Mouse (Mus musculus): ENCODE results near the gene Olfr18. TPM values are rescaled to one million over a fixed set of nuclear protein-coding genes. Genes with fewer than 3 reads are reported as not detected.
"Not testable (repeated sequence)": the region's sequence is repeated elsewhere in the genome, so short reads cannot be mapped to it uniquely, and the experiment has no call there.

The Olfr18 gene
- total RNA-seq (2021): under 1 TPM in 1 of 2 experiments, not detected in 1; 0.10 TPM

DNA sequence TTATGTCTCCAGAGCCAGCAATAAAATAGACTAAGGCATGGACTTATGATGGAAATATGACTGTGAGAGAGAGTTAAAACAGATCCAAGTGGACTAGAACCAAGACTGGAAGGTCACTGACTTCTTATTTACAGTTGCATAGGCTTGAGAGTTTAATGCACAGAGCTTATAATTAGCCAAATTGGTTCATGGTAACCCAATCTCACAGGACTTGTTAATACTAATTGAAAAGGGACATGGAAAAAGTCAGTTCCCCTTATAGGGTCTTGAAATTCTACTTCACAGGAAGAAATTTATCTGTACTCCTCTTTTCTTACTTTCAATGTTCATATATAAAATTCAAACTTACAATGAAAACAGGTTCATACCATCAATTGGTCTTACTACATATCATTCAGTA is at the start of gene Olfr18:
Gene Olfr18 (minus strand): TSS at position 101 of the 400 bp plus-strand sequence.
- no peak for DNase-seq
- intact Hi-C loops (cut with DNase I): no loop called here

- intact Hi-C loops (cut with DNase I): loop anchor here (5.0 kb wide), 1 partner anchor 72 kb away; no protein-coding TSS in a partner anchor
- DNase-seq: no peak
Observed at GRCm38 (mm10) chr9:20385343-20385703, 49.4 kb upstream of the Olfr18 start.

DNA sequence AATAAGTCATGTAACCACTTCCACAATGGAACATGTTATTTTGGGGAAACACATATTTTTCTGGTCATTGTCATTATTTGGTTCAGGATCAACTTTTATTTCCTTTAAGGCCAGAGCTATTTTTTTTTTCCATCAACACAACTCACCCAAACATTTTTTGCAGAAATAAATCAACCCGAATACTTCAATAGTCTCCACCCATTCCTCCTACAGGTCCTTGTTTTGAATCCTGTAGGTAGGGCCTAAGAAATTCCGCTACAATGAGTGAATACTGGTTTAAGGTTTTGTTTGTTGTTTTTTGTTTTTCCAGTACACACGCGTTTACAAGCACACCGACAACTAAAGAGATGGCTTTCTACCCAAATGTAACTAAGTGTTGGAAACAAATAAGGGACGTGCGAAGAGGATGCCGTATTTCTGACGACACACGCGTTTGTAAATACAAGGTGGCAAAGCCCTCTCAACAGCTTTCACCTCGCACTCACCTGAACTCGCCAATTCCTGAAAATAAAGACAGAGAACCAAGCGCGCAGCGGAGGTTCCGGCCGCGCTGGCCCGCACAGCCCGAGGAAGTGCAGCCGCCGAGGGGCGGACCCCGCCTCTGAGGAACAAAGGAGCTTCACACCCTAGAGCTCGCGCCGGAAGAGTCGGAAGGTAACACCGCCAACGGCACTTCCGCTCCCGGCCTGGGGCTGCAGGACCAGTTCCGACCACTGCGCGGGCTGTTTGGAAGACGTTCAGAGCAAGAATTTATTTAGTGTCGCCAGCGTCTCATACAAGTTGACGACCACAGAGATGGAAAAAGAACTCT is 48.8 kb upstream of the Olfr18 start, which contains the start of gene Zfp560:
Gene Zfp560 (minus strand): TSS at position 646 of the 811 bp plus-strand sequence.
- intact Hi-C loops (cut with DNase I): loop anchor here (5.0 kb wide), 1 partner anchor 73 kb away; no protein-coding TSS in a partner anchor
- peak; percentile 94 to 96 for DNase-seq

DNA sequence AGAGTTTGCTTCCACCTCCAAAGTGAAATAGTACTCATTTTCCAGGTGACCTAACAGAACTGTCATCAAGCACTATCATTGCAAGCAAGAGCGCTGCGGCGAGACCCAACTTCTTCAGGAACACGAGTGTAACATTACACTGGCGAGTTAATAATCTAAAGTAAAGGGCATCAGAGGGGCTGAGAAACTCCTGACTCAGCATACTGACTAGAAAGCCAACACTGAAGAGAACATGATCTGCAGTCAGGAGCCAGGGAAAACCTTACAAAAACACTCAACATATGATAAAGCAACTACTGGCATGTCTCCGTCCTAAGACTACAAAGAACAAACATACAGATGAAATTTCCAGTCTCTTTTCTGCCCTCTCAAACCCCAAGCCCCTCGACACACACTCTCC is 47.8 kb upstream of the Olfr18 start:
- DNase-seq: no peak
- intact Hi-C loops (cut with DNase I): no loop called here

GRCm38 (mm10) chr9:20374712-20375111 is 38.8 kb upstream of the Olfr18 start:
- no peak for DNase-seq
- intact Hi-C loops (cut with DNase I): no loop called here

GRCm38 (mm10) chr9:20367311-20367710 is 31.4 kb upstream of the Olfr18 start:
- DNase-seq: peak in 1 of 2 experiments; percentile 5
- intact Hi-C loops (cut with DNase I): no loop called here

GRCm38 (mm10) chr9:20348501-20348900 is 12.6 kb upstream of the Olfr18 start:
- intact Hi-C loops (cut with DNase I): no loop called here
- DNase-seq: no peak

DNA sequence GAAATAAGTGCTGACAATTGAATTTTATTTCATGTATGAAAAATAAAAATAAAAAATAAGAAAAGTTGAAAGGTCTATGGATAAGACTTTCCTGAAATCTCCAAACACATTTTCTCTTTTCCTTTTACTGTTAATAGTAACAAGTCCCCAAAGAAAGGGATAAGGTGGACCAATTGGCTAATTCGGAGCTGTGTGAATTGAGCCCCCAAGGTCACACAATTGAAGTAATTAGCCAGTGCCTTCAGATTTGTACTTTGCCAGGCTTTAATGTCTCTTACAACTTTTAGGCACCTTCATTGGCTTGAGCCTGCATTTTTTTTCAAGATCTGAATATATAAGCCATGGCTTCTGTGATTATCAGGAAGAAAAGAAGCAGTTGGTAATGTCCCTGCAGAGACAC is 37.7 kb downstream of the Olfr18 start, which contains the start of gene Olfr873:
Gene Olfr873 (plus strand): TSS at position 301 of the 400 bp plus-strand sequence.
- intact Hi-C loops (cut with DNase I): no loop called here
- no peak for DNase-seq

GRCm38 (mm10) chr9:20295562-20295961 is 40.3 kb downstream of the Olfr18 start:
- DNase-seq; intact Hi-C loops (cut with DNase I): not testable (repeated sequence)

DNA sequence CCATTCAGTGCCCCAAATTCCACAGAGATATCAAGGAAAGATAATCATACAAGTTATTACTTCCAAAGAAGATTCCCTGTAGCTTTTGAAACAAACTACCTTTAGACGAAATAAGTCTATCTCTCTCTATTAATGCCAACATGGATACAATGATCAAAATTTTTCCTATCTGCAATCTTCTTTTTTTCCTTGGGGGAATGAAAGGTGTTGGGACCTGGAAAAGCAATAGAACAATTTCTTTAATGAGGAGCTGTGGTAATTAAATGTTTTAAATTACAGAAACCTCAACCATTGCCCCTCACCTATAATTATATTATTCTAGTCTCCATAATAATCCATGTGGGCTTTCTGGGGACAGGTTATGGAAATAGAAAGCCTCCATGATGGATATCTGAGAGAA is 53.8 kb downstream of the Olfr18 start, which contains the start of gene Olfr39:
Gene Olfr39 (plus strand): TSS at position 301 of the 400 bp plus-strand sequence.
- intact Hi-C loops (cut with DNase I): no loop called here
- DNase-seq: no peak

Other genes starting within 250 kb of the Olfr18 start
- not detected for gene Olfr868, start 237.5 kb downstream of the Olfr18 start, total RNA-seq (2021)
- not detected for gene Olfr869, start 207.1 kb downstream of the Olfr18 start, total RNA-seq (2021)
- not detected for gene Olfr870, start 162.0 kb downstream of the Olfr18 start, total RNA-seq (2021)
- not detected for gene Olfr871, start 123.9 kb downstream of the Olfr18 start, total RNA-seq (2021)
- gene Olfr872, start 99.0 kb downstream of the Olfr18 start, total RNA-seq (2021): not detected
- not detected for gene Olfr39, start 53.7 kb downstream of the Olfr18 start, total RNA-seq (2021)
- gene Olfr873, start 37.6 kb downstream of the Olfr18 start, total RNA-seq (2021): not detected
- gene Zfp560, start 49.1 kb upstream of the Olfr18 start, total RNA-seq (2021): 10 to 100 TPM; 13.2 to 15.2 TPM
- gene Zfp26, start 124.1 kb upstream of the Olfr18 start, total RNA-seq (2021): 10 to 100 TPM; 17.1 to 18.2 TPM
- gene Zfp426, start 156.7 kb upstream of the Olfr18 start, total RNA-seq (2021): 10 to 100 TPM; 11.6 to 11.8 TPM
- 10 to 100 TPM; 40.1 to 48.1 TPM for gene Zfp266, start 185.3 kb upstream of the Olfr18 start, total RNA-seq (2021)
- 10 to 100 TPM in 1 of 2 experiments, 1 to 10 TPM in 1; 9.5 to 12.1 TPM for gene Zfp846, start 245.2 kb upstream of the Olfr18 start, total RNA-seq (2021)

Measured in heart, postnatal 10 days (tissue).